Comparison of ENCODE assay signal across 17 mouse cellular contexts in genomic region chr7:49421261-49421660, GRCm38 (mm10).
"Had no signal": no experiment of that assay in that cellular context is flagged by ENCODE, and none has a peak within 500 bp of the region (broad histone marks: within the 10 kb centered on the region; RNA-seq: fewer than 3 reads in every experiment).

No protein-coding gene starts in this region.

- ATAC-seq: intestine, postnatal 0 days; midbrain, embryonic 15.5 days had no signal

- H3K4me1 ChIP-seq: liver, embryonic 13.5 days; stomach, embryonic 15.5 days had no signal

- H3K4me3 ChIP-seq: layer of hippocampus, adult 2 months; liver, embryonic 13.5 days; midbrain, embryonic 15.5 days; neural tube, embryonic 13.5 days; stomach, embryonic 15.5 days had no signal

- H3K27ac ChIP-seq: kidney, postnatal 0 days; layer of hippocampus, adult 2 months; liver, embryonic 13.5 days; macrophage; midbrain, embryonic 15.5 days; neural tube, embryonic 13.5 days; stomach, embryonic 15.5 days had no signal

- H3K9me3 ChIP-seq: liver, embryonic 13.5 days; midbrain, embryonic 15.5 days; neural tube, embryonic 13.5 days; stomach, embryonic 15.5 days had no signal

- H3K27me3 ChIP-seq: liver, embryonic 13.5 days; midbrain, embryonic 15.5 days; neural tube, embryonic 13.5 days; stomach, embryonic 15.5 days had no signal

- DNase-seq: kidney, adult 2 months; kidney, postnatal 25 days; layer of hippocampus, adult 9-11 months; liver, embryonic 13.5 days; lung, adult 2 months; lung, postnatal 14 days; retina, postnatal 1 day; right cerebral cortex, postnatal 25 days; spleen, adult 18-20 months; thymus, postnatal 25 days had no signal

- H3K9ac ChIP-seq: liver, embryonic 13.5 days; midbrain, embryonic 15.5 days; neural tube, embryonic 13.5 days; stomach, embryonic 15.5 days had no signal

- H3K4me2 ChIP-seq: liver, embryonic 13.5 days; midbrain, embryonic 15.5 days; neural tube, embryonic 13.5 days; stomach, embryonic 15.5 days had no signal

- H3K36me3 ChIP-seq: liver, embryonic 13.5 days; midbrain, embryonic 15.5 days had no signal
